Comparison of ENCODE assay signal across 23 mouse cellular contexts in the genomic region with DNA sequence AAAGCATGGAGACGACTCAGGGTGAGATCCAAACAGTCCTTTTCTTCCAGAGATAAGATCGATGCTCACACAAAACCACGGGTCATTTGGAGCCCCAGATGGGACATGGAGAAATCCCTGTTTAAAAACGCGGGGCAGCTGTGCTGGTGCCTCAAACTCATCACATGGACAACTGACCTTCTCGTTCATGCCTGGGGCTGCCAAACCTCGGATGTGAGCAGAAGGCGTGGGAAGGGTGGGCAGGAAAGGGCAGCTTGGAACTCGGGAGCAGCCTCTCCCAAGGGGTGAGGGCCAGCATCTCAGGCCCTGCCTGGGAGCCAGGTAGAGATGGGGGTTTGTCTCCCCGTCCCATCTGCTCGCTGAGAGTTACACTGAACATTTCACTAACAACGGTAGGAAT.
DNase-seq lines count a peak whose midpoint lies in the region; ATAC-seq lines count a peak whose summit lies in the region.
"Had no signal": no experiment of that assay in that cellular context is flagged by ENCODE, and none has a peak within 500 bp of the region (broad histone marks: within the 10 kb centered on the region; RNA-seq: fewer than 3 reads in every experiment).

No protein-coding gene starts in this region.

- 81% methylated on average over 12 of the region's 12 CpGs for WGBS in forebrain, embryonic 16.5 days
- WGBS in forebrain, embryonic 10.5 days: 81% methylated on average over 12 of the region's 12 CpGs
- WGBS in embryonic facial prominence, embryonic 15.5 days: 68% methylated on average over 12 of the region's 12 CpGs
- WGBS in hindbrain, embryonic 15.5 days: 52% methylated on average over 12 of the region's 12 CpGs
- 68% methylated on average over 12 of the region's 12 CpGs for WGBS in midbrain, embryonic 13.5 days

- H3K4me3 ChIP-seq in forebrain, embryonic 16.5 days (replicated peaks; ENCODE audit: low read length): no peak overlapping the region
- no peak overlapping the region for H3K4me3 ChIP-seq in forebrain, embryonic 10.5 days
- H3K4me3 ChIP-seq in embryonic facial prominence, embryonic 15.5 days (replicated peaks): no peak overlapping the region
- no peak overlapping the region for H3K4me3 ChIP-seq in hindbrain, embryonic 15.5 days
- no peak overlapping the region for H3K4me3 ChIP-seq in midbrain, embryonic 13.5 days (replicated peaks)
- H3K4me3 ChIP-seq: heart, embryonic 13.5 days; layer of hippocampus, adult 2 months; left cerebral cortex, adult 2 months; limb, embryonic 13.5 days; myocyte had no signal

- no peaks in the 10 kb centered on the region for H3K36me3 ChIP-seq in forebrain, embryonic 16.5 days (ENCODE audit: control insufficient read depth, insufficient read depth)
- H3K36me3 ChIP-seq in forebrain, embryonic 10.5 days (replicated peaks): peaks cover 17% of the 10 kb centered on the region; the same call in 1 of the 2 replicates
- H3K36me3 ChIP-seq in embryonic facial prominence, embryonic 15.5 days: no peaks in the 10 kb centered on the region
- no peaks in the 10 kb centered on the region for H3K36me3 ChIP-seq in hindbrain, embryonic 15.5 days
- H3K36me3 ChIP-seq in midbrain, embryonic 13.5 days: no peaks in the 10 kb centered on the region
- H3K36me3 ChIP-seq: heart, embryonic 13.5 days had no signal

- H3K27me3 ChIP-seq in forebrain, embryonic 16.5 days (replicated peaks; ENCODE audit: control insufficient read depth, insufficient read depth, low read length): no peaks in the 10 kb centered on the region
- no peaks in the 10 kb centered on the region for H3K27me3 ChIP-seq in forebrain, embryonic 10.5 days (ENCODE audit: poor library complexity, severe bottlenecking)
- H3K27me3 ChIP-seq in embryonic facial prominence, embryonic 15.5 days: no peaks in the 10 kb centered on the region
- no peaks in the 10 kb centered on the region for H3K27me3 ChIP-seq in hindbrain, embryonic 15.5 days
- no peaks in the 10 kb centered on the region for H3K27me3 ChIP-seq in midbrain, embryonic 13.5 days
- H3K27me3 ChIP-seq: heart, embryonic 13.5 days; limb, embryonic 13.5 days had no signal

- ATAC-seq in forebrain, embryonic 16.5 days: no peak
- ATAC-seq in embryonic facial prominence, embryonic 15.5 days (ENCODE audit: insufficient number of reproducible peaks, low FRiP score, low TSS enrichment, low read depth): no peak
- ATAC-seq in hindbrain, embryonic 15.5 days (ENCODE audit: low FRiP score, low read depth): no peak
- ATAC-seq in midbrain, embryonic 13.5 days: no peak
- ATAC-seq in granulocyte monocyte progenitor cell, adult 5-6 weeks (replicated peaks; ENCODE audit: poor library complexity, severe bottlenecking): no peak
- ATAC-seq: activated CD4-positive, CD25-positive, alpha-beta regulatory T cell, adult 4 months; intestine, postnatal 0 days; Patski had no signal

- DNase-seq in forebrain, embryonic 10.5 days (ENCODE audit: extremely low spot score, low spot score): no peak
- no peak for DNase-seq in retina, postnatal 1 day
- DNase-seq in heart, adult 8-10 months (ENCODE audit: low spot score): no peak
- DNase-seq: adrenal gland, postnatal 25 days; cerebellum, adult 9-10 months; gastrocnemius, postnatal 36 days; heart, postnatal 36 days; kidney, postnatal 10 days; lung, postnatal 10 days; thymus, postnatal 14 days had no signal

- H3K4me2 ChIP-seq in forebrain, embryonic 16.5 days (ENCODE audit: low read length): no peak overlapping the region
- no peak overlapping the region for H3K4me2 ChIP-seq in embryonic facial prominence, embryonic 15.5 days (replicated peaks)
- H3K4me2 ChIP-seq in hindbrain, embryonic 15.5 days: no peak overlapping the region
- H3K4me2 ChIP-seq in midbrain, embryonic 13.5 days (replicated peaks): no peak overlapping the region
- H3K4me2 ChIP-seq: heart, embryonic 13.5 days; limb, embryonic 13.5 days had no signal

- no peak overlapping the region for H3K27ac ChIP-seq in forebrain, embryonic 16.5 days (ENCODE audit: low read length)
- H3K27ac ChIP-seq in forebrain, embryonic 10.5 days: no peak overlapping the region
- peak overlapping the region; percentile 59; the same call in 1 of the 2 replicates for H3K27ac ChIP-seq in embryonic facial prominence, embryonic 15.5 days (replicated peaks)
- peak overlapping the region; percentile 69 for H3K27ac ChIP-seq in hindbrain, embryonic 15.5 days (replicated peaks)
- H3K27ac ChIP-seq in midbrain, embryonic 13.5 days: peak overlapping the region; percentile 76
- H3K27ac ChIP-seq: heart, embryonic 13.5 days; layer of hippocampus, adult 2 months; left cerebral cortex, adult 2 months; limb, embryonic 13.5 days had no signal

- 0 out of 2 replicates have a peak overlapping the region, but pooled peaks have one; percentile 6 for H3K9ac ChIP-seq in forebrain, embryonic 16.5 days (replicated peaks; ENCODE audit: low read depth, low read length)
- no peak overlapping the region for H3K9ac ChIP-seq in embryonic facial prominence, embryonic 15.5 days
- H3K9ac ChIP-seq in hindbrain, embryonic 15.5 days: 0 out of 2 replicates have a peak overlapping the region, but pooled peaks have one; percentile 2
- H3K9ac ChIP-seq in midbrain, embryonic 13.5 days (replicated peaks): 0 out of 2 replicates have a peak overlapping the region, but pooled peaks have one; percentile 19
- H3K9ac ChIP-seq: heart, embryonic 13.5 days; limb, embryonic 13.5 days had no signal

- H3K9me3 ChIP-seq in forebrain, embryonic 16.5 days (ENCODE audit: control insufficient read depth, low read length): no peaks in the 10 kb centered on the region
- H3K9me3 ChIP-seq in forebrain, embryonic 10.5 days: no peaks in the 10 kb centered on the region
- no peaks in the 10 kb centered on the region for H3K9me3 ChIP-seq in embryonic facial prominence, embryonic 15.5 days (replicated peaks)
- H3K9me3 ChIP-seq in hindbrain, embryonic 15.5 days: no peaks in the 10 kb centered on the region
- no peaks in the 10 kb centered on the region for H3K9me3 ChIP-seq in midbrain, embryonic 13.5 days
- H3K9me3 ChIP-seq: heart, embryonic 13.5 days; limb, embryonic 13.5 days had no signal

- H3K4me1 ChIP-seq in forebrain, embryonic 16.5 days (replicated peaks; ENCODE audit: control insufficient read depth, insufficient read depth, low read length): peaks cover 17% of the 10 kb centered on the region
- peaks cover 35% of the 10 kb centered on the region for H3K4me1 ChIP-seq in forebrain, embryonic 10.5 days
- peaks cover 22% of the 10 kb centered on the region for H3K4me1 ChIP-seq in embryonic facial prominence, embryonic 15.5 days
- peaks cover 33% of the 10 kb centered on the region for H3K4me1 ChIP-seq in hindbrain, embryonic 15.5 days (replicated peaks)
- peaks cover 38% of the 10 kb centered on the region for H3K4me1 ChIP-seq in midbrain, embryonic 13.5 days (replicated peaks)

Comparison
In these comparisons a context has a peak if more than half of its experiments do, and no peak if none do; other contexts are left out.
1. H3K27ac ChIP-seq: peak in embryonic facial prominence, embryonic 15.5 days (single experiment), hindbrain, embryonic 15.5 days (single experiment) and midbrain, embryonic 13.5 days (single experiment); none in forebrain, embryonic 16.5 days (single experiment) and forebrain, embryonic 10.5 days (single experiment).